Mouse (Mus musculus) kidney, postnatal 0 days (tissue): Measurements from ENCODE around the gene Gm17651. TPM values are rescaled to one million over a fixed set of nuclear protein-coding genes. Genes with fewer than 3 reads are reported as not detected.

Experiments
- ATAC-seq: fragments of 200-750 bp; cut with Nextera tagmentation; replicated peaks from 2 replicates; pipeline ENCODE4 v1.8.0; 2017; ENCODE audit warnings: low read depth, moderate number of reproducible peaks, moderate TSS enrichment, moderate library complexity; ENCODE audit not compliant: low FRiP score
- DNase-seq: peaks from one replicate; pipeline ENCODE4 v3.0.0-alpha.2; 2016; ENCODE audit warnings: low spot score
- H3K27ac ChIP-seq: fragments of 300-500 bp; sonication (generic); 2 replicates; pipeline ENCODE4 v1.5.1; 2014; ENCODE audit warnings: mild to moderate bottlenecking
- H3K27me3 ChIP-seq: fragments of 300-500 bp; sonication (generic); 2 replicates; pipeline ENCODE4 v1.6.1; 2014; ENCODE audit warnings: low read length, mixed read lengths; ENCODE audit not compliant: insufficient read depth
- H3K36me3 ChIP-seq: fragments of 300-500 bp; sonication (generic); 2 replicates; pipeline ENCODE4 v1.6.1; 2014; ENCODE audit warnings: low read length, mixed read lengths; ENCODE audit not compliant: insufficient read depth
- H3K4me1 ChIP-seq: fragments of 300-500 bp; sonication (generic); replicated peaks from 2 replicates; pipeline ENCODE4 v1.6.1; 2014; ENCODE audit warnings: antibody characterized with exemption, low read length, mixed read lengths; ENCODE audit not compliant: insufficient read depth
- H3K4me2 ChIP-seq: fragments of 300-500 bp; sonication (generic); 2 replicates; pipeline ENCODE4 v1.6.1; 2014; ENCODE audit warnings: mild to moderate bottlenecking, low read length, moderate library complexity, mixed read lengths
- H3K4me3 ChIP-seq: fragments of 300-500 bp; sonication (generic); replicated peaks from 2 replicates; pipeline ENCODE4 v1.5.1; 2014; ENCODE audit warnings: low read depth, low read length
- H3K9ac ChIP-seq: fragments of 300-500 bp; sonication (generic); 2 replicates; pipeline ENCODE4 v1.6.1; 2014; ENCODE audit warnings: low read depth, low read length
- H3K9me3 ChIP-seq: fragments of 300-500 bp; sonication (generic); replicated peaks from 2 replicates; pipeline ENCODE4 v1.6.1; 2016; ENCODE audit warnings: low read length, inconsistent platforms, mixed read lengths
- CTCF ChIP-seq: IDR thresholded peaks from 2 replicates; pipeline ENCODE4 v1.5.1; 2016; ENCODE audit warnings: antibody characterized with exemption, low read depth, mild to moderate bottlenecking, moderate library complexity
- WGBS: fragments of 180-500 bp; shearing (Covaris S2); extraction: QIAGEN DNeasy Blood & Tissue Kit; methylation state at CpG from one replicate; pipeline ENCODE4 v1.1.7; 2014; 5-methylcytosine and 5-hydroxymethylcytosine counted together
- polyA plus RNA-seq: library from polyadenylated mRNA; unstranded; fragments of >200 nt; fragmentation: Nextera tagmentation; extraction: Ambion mirVana; gene quantifications from 2 replicates; pipeline ENCODE4 v1.2.1, GENCODE M21; 2015

Gm17651 gene
- polyA plus RNA-seq, 1 experiment from 2014 or later: not detected

- no peak for ATAC-seq
- H3K4me3 ChIP-seq: no peak overlapping the region
- no peak overlapping the region for H3K27ac ChIP-seq
- no peak overlapping the region for H3K9ac ChIP-seq
- no peak overlapping the region for H3K4me2 ChIP-seq
- 66% methylated on average over 12 of the region's 12 CpGs for WGBS
- no peaks in the 10 kb centered on the region for H3K27me3 ChIP-seq
- no peak for DNase-seq
- no peak for TF ChIP-seq CTCF
- no peaks in the 10 kb centered on the region for H3K4me1 ChIP-seq
- no peaks in the 10 kb centered on the region for H3K9me3 ChIP-seq
- no peaks in the 10 kb centered on the region for H3K36me3 ChIP-seq
Observed at GRCm38 (mm10) chr3:97691443-97692017, 17.0 kb upstream of the Gm17651 start.

- TF ChIP-seq CTCF: no peak
- no peak overlapping the region for H3K9ac ChIP-seq
- ATAC-seq (no peak), DNase-seq (no peak)
- H3K4me3 ChIP-seq: no peak overlapping the region
- 41% methylated on average over 7 of the region's 7 CpGs for WGBS
- no peaks in the 10 kb centered on the region for H3K27me3 ChIP-seq
- no peaks in the 10 kb centered on the region for H3K4me1 ChIP-seq
- H3K9me3 ChIP-seq: no peaks in the 10 kb centered on the region
- no peak overlapping the region for H3K27ac ChIP-seq
- no peaks in the 10 kb centered on the region for H3K36me3 ChIP-seq
- H3K4me2 ChIP-seq: no peak overlapping the region
Observed at GRCm38 (mm10) chr3:97690590-97690989, 16.1 kb upstream of the Gm17651 start.

DNA sequence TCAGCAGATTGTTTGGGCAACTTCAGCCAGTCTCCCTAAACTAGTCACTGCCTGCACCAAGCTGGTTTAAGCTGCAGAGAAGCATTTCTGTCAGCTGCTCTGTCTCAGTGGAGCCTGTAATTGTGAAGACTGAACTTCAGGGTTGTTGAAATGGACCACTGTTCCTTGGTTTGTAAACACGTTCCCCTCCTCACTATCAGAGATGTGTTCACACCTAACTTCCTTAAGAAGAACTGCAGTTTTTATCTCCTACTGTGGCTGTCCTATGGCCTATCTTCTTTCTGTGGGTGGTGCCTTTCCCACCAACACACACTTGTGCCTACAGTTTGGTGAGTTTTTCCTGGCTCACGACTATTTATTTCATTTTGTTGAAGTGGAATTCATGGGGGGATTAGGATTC, 14.8 kb upstream of the Gm17651 start:
- no peak overlapping the region for H3K9ac ChIP-seq
- 72% methylated on average over 2 of the region's 2 CpGs for WGBS
- ATAC-seq (no peak), DNase-seq (no peak)
- no peak overlapping the region for H3K27ac ChIP-seq
- H3K4me2 ChIP-seq: no peak overlapping the region
- no peaks in the 10 kb centered on the region for H3K4me1 ChIP-seq
- no peak for TF ChIP-seq CTCF
- no peaks in the 10 kb centered on the region for H3K9me3 ChIP-seq
- no peak overlapping the region for H3K4me3 ChIP-seq
- H3K27me3 ChIP-seq: no peaks in the 10 kb centered on the region
- no peaks in the 10 kb centered on the region for H3K36me3 ChIP-seq

DNA sequence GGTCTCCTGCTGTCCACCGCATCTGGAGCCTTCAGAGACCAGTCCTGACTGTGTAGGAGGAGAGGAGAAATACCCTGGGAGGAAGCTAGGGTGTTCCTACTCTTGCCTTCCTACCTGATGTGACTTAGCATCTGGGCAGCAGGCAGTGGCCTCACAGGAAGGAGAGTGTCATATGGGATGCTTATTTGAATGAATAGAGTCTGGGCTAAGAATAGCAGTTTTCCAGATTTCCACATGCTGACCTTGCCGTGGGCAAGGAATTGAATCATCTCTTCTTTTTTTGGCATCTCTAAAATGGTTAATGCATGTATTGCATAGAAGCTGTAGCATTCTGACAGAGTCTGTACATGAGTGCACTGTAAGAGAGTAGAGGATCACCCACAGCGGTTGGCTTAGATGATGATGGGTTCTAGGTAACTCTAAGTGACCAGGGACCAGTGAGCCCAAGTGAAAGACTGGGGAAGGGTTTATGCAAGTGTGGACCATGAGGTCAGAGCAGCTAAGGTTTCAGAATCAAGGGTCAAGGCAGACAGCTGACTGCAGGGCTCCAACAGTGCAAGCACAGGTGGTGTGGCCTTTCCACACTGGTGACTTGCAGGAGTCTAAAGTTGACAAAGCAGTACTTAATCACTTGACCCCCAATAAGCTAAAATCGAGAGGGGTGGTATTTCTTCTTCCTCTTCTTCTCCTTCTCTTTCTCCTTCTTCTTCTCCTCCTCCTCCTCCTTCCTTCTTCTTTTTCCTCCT, 12.1 kb upstream of the Gm17651 start:
- H3K27ac ChIP-seq: no peak overlapping the region
- no peak for DNase-seq
- no peaks in the 10 kb centered on the region for H3K9me3 ChIP-seq
- ATAC-seq: no peak
- 61% methylated on average over 4 of the region's 4 CpGs for WGBS
- H3K27me3 ChIP-seq: no peaks in the 10 kb centered on the region
- no peak overlapping the region for H3K4me3 ChIP-seq
- H3K36me3 ChIP-seq: no peaks in the 10 kb centered on the region
- no peak overlapping the region for H3K4me2 ChIP-seq
- no peak overlapping the region for H3K9ac ChIP-seq
- peaks cover 2% of the 10 kb centered on the region; the same call in 1 of the 2 replicates for H3K4me1 ChIP-seq
- no peak for TF ChIP-seq CTCF

- no peak overlapping the region; the same call in 1 of the 2 replicates for H3K27ac ChIP-seq
- no peaks in the 10 kb centered on the region for H3K36me3 ChIP-seq
- peak overlapping the region; percentile 37 for H3K4me2 ChIP-seq
- peak; percentile 61 for DNase-seq
- no peak overlapping the region for H3K9ac ChIP-seq
- H3K4me1 ChIP-seq: peaks cover 5% of the 10 kb centered on the region; the same call in 1 of the 2 replicates
- no peaks in the 10 kb centered on the region for H3K9me3 ChIP-seq
- WGBS: 6% methylated on average over 16 of the region's 16 CpGs
- H3K4me3 ChIP-seq: no peak overlapping the region
- H3K27me3 ChIP-seq: no peaks in the 10 kb centered on the region
- TF ChIP-seq CTCF: no peak
- ATAC-seq: peak; percentile 74
Observed at GRCm38 (mm10) chr3:97683560-97684195, 9.2 kb upstream of the Gm17651 start.

- DNase-seq: no peak
- no peak for ATAC-seq
- no peak overlapping the region for H3K27ac ChIP-seq
- H3K4me3 ChIP-seq: peak overlapping the region; percentile 35; the same call in 1 of the 2 replicates
- no peak overlapping the region for H3K9ac ChIP-seq
- H3K27me3 ChIP-seq: no peaks in the 10 kb centered on the region
- 31% methylated on average over 5 of the region's 5 CpGs for WGBS
- no peaks in the 10 kb centered on the region for H3K36me3 ChIP-seq
- H3K9me3 ChIP-seq: no peaks in the 10 kb centered on the region
- peak overlapping the region; percentile 81; the same call in 1 of the 2 replicates for H3K4me2 ChIP-seq
- no peak for TF ChIP-seq CTCF
- peaks cover 5% of the 10 kb centered on the region; the same call in 1 of the 2 replicates for H3K4me1 ChIP-seq
Observed at GRCm38 (mm10) chr3:97682576-97682975, 8.1 kb upstream of the Gm17651 start.
